In the genomic region with DNA sequence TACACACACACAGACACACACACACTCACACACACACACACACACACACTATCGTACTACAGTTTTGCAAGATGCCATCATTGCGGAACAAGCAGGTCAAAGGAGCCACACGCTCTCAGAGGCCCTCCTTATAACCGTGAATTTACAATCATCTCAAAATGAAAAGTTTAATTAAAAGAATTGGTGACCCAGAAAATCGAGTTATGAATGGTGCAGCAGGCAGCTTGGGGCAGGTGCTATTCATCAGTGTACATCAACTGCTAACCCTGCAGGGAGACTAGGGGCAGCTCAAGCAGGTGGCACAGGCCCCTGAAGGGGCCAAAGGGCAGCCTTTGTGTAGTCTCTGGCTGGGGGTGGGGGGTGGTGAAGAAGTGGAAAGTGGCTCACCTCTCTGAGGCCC, we compare ENCODE assay signal across 21 mouse cellular contexts. TPM values are rescaled to one million over a fixed set of nuclear protein-coding genes. Genes with fewer than 3 reads are reported as not detected.
DNase-seq lines count a peak whose midpoint lies in the region; ATAC-seq and TF ChIP-seq lines count a peak whose summit lies in the region.
"Had no signal": no experiment of that assay in that cellular context is flagged by ENCODE, and none has a peak within 500 bp of the region (broad histone marks: within the 10 kb centered on the region; RNA-seq: fewer than 3 reads in every experiment).

No protein-coding gene starts in this region.

- 0 out of 2 replicates have a peak, but pooled peaks cover 3% of the 10 kb centered on the region for H3K4me1 ChIP-seq in forebrain, embryonic 11.5 days (replicated peaks; ENCODE audit: control insufficient read depth, insufficient read depth, low read length)
- no peaks in the 10 kb centered on the region for H3K4me1 ChIP-seq in forebrain, embryonic 15.5 days
- peaks cover 19% of the 10 kb centered on the region for H3K4me1 ChIP-seq in embryonic facial prominence, embryonic 15.5 days
- H3K4me1 ChIP-seq: heart, embryonic 15.5 days had no signal

- no peaks in the 10 kb centered on the region for H3K9me3 ChIP-seq in forebrain, embryonic 11.5 days (ENCODE audit: control insufficient read depth, low read length)
- no peaks in the 10 kb centered on the region for H3K9me3 ChIP-seq in forebrain, embryonic 15.5 days
- no peaks in the 10 kb centered on the region for H3K9me3 ChIP-seq in embryonic facial prominence, embryonic 15.5 days (replicated peaks)
- H3K9me3 ChIP-seq: heart, embryonic 15.5 days had no signal

- no peaks in the 10 kb centered on the region for H3K36me3 ChIP-seq in forebrain, embryonic 11.5 days (ENCODE audit: control insufficient read depth, insufficient read depth, low read length)
- H3K36me3 ChIP-seq in forebrain, embryonic 15.5 days = no peaks in the 10 kb centered on the region
- H3K36me3 ChIP-seq in embryonic facial prominence, embryonic 15.5 days = no peaks in the 10 kb centered on the region
- H3K36me3 ChIP-seq: embryonic facial prominence, embryonic 12.5 days; heart, embryonic 15.5 days had no signal

- H3K4me3 ChIP-seq in forebrain, embryonic 11.5 days (ENCODE audit: low read depth, low read length) = no peak overlapping the region
- H3K4me3 ChIP-seq in forebrain, embryonic 15.5 days = no peak overlapping the region
- no peak overlapping the region for H3K4me3 ChIP-seq in embryonic facial prominence, embryonic 15.5 days (replicated peaks)
- H3K4me3 ChIP-seq: embryonic facial prominence, embryonic 12.5 days; heart, adult 2 months; heart, embryonic 15.5 days had no signal

- ATAC-seq in forebrain, embryonic 11.5 days (replicated peaks; ENCODE audit: low FRiP score) = no peak
- ATAC-seq in forebrain, embryonic 15.5 days (replicated peaks) = no peak
- ATAC-seq in embryonic facial prominence, embryonic 15.5 days (ENCODE audit: insufficient number of reproducible peaks, low FRiP score, low TSS enrichment, low read depth) = no peak
- ATAC-seq: forebrain, postnatal 0 days; hindbrain, postnatal 0 days had no signal

- no peak overlapping the region for H3K9ac ChIP-seq in forebrain, embryonic 11.5 days (ENCODE audit: low read length)
- H3K9ac ChIP-seq in forebrain, embryonic 15.5 days (replicated peaks) = no peak overlapping the region
- no peak overlapping the region for H3K9ac ChIP-seq in embryonic facial prominence, embryonic 15.5 days
- H3K9ac ChIP-seq: embryonic facial prominence, embryonic 12.5 days; forebrain, postnatal 0 days; heart, embryonic 15.5 days had no signal

- H3K4me2 ChIP-seq in forebrain, embryonic 11.5 days (ENCODE audit: low read depth, low read length, severe bottlenecking) = no peak overlapping the region
- no peak overlapping the region for H3K4me2 ChIP-seq in forebrain, embryonic 15.5 days (replicated peaks)
- H3K4me2 ChIP-seq in embryonic facial prominence, embryonic 15.5 days (replicated peaks) = no peak overlapping the region
- H3K4me2 ChIP-seq: embryonic facial prominence, embryonic 12.5 days; heart, embryonic 11.5 days; heart, embryonic 15.5 days had no signal

- TF ChIP-seq CTCF in brain, embryonic 14.5 days (IDR thresholded peaks at IDR 0.05; ENCODE audit: borderline replicate concordance, extremely low read depth, insufficient read depth, insufficient read length) = no peak

- no peak for TF ChIP-seq POLR2A in brain, embryonic 14.5 days (IDR thresholded peaks at IDR 0.05; ENCODE audit: borderline replicate concordance, extremely low read depth, insufficient read depth, insufficient read length, poor library complexity, severe bottlenecking)

- no peak overlapping the region for H3K27ac ChIP-seq in forebrain, embryonic 11.5 days (ENCODE audit: low read depth, low read length)
- H3K27ac ChIP-seq in forebrain, embryonic 15.5 days (replicated peaks) = no peak overlapping the region
- H3K27ac ChIP-seq in embryonic facial prominence, embryonic 15.5 days (replicated peaks) = 0 out of 2 replicates have a peak overlapping the region, but pooled peaks have one; percentile 65
- H3K27ac ChIP-seq: embryonic facial prominence, embryonic 12.5 days; heart, adult 2 months; heart, embryonic 15.5 days; hindbrain, postnatal 0 days had no signal

- peak; percentile 57 for DNase-seq in forebrain, embryonic 11.5 days (ENCODE audit: low spot score)
- DNase-seq in brain, embryonic 14.5 days (ENCODE audit: low read depth) = peak; percentile 26
- peak; percentile 34 for DNase-seq in embryo, embryonic 11 days
- DNase-seq in layer of hippocampus, adult 8-10 months (ENCODE audit: low spot score in 2 of 2) = no peak
- DNase-seq in neural tube, embryonic 10.5 days (ENCODE audit: extremely low spot score, low spot score) = no peak
- DNase-seq: adrenal gland, adult 2 months; adrenal gland, postnatal 25 days; cerebellum, adult 2 months; cerebellum, postnatal 10 days; forebrain, postnatal 0 days; gastrocnemius, postnatal 14 days; heart, adult 2 months; heart, postnatal 14 days; kidney, adult 11 months had no signal

- H3K27me3 ChIP-seq in forebrain, embryonic 11.5 days (ENCODE audit: control insufficient read depth, insufficient read depth, low read length) = no peaks in the 10 kb centered on the region
- H3K27me3 ChIP-seq in forebrain, embryonic 15.5 days = no peaks in the 10 kb centered on the region
- H3K27me3 ChIP-seq in embryonic facial prominence, embryonic 15.5 days = no peaks in the 10 kb centered on the region
- H3K27me3 ChIP-seq: embryonic facial prominence, embryonic 12.5 days; heart, embryonic 15.5 days had no signal

- 28% methylated on average over 5 of the region's 5 CpGs for WGBS in forebrain, embryonic 11.5 days
- WGBS in forebrain, embryonic 15.5 days = 23% methylated on average over 5 of the region's 5 CpGs
- 41% methylated on average over 5 of the region's 5 CpGs for WGBS in embryonic facial prominence, embryonic 15.5 days

RNA-seq across cellular contexts. Expression of a gene that starts 42.9 kb away (rescaled TPM):
- polyA plus RNA-seq in forebrain, embryonic 11.5 days (2014; fragmentation: Nextera tagmentation; extraction: Ambion mirVana) = 4.1 and 4.2 TPM in 2 replicates
- polyA plus RNA-seq in forebrain, embryonic 15.5 days (2015; fragmentation: Nextera tagmentation; extraction: Ambion mirVana) = 1.3 and 1.7 TPM in 2 replicates
- 0.55 and 0.89 TPM in 2 replicates for polyA plus RNA-seq in brain, embryonic 14.5 days (2012; rRNA removed)
- polyA plus RNA-seq in embryonic facial prominence, embryonic 15.5 days (2015; fragmentation: Nextera tagmentation; extraction: Ambion mirVana) = 11.3 and 11.7 TPM in 2 replicates
- 1 to 10 TPM in 2 of 4 experiments, under 1 TPM in 2; 0.61 to 1.3 (median 0.89) TPM for total RNA-seq in layer of hippocampus, adult 8-10 months (2022)
- total RNA-seq: hematopoietic stem cell, adult 5-6 weeks had no signal

Comparison
In these comparisons a context has a peak if more than half of its experiments do, and no peak if none do; other contexts are left out.
1. DNase-seq: peak in forebrain, embryonic 11.5 days (single experiment), brain, embryonic 14.5 days (single experiment) and embryo, embryonic 11 days (single experiment); none in layer of hippocampus, adult 8-10 months (0 of 2) and neural tube, embryonic 10.5 days (single experiment).